Comparison of ENCODE assay signal across 7 mouse cellular contexts in the genomic region with DNA sequence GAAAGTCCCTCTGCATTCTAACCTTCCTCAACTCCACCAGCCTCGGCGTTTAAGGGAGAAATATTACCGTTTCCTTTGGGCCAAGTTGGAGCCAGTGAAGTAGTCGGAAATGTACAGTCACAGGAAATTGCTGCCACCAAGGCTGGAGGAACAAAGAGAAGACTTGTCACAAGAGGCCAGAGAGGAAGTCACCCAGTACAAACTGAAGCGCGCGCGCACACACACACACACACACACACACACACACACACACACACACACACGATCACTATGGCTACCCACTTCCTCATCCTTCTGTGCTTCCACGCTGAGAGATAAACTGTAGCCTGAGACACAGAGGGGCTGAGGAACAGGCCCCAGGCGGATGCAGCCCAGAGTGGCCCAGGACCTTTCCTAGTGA. TPM values are rescaled to one million over a fixed set of nuclear protein-coding genes. Genes with fewer than 3 reads are reported as not detected.
DNase-seq lines count a peak whose midpoint lies in the region; ATAC-seq lines count a peak whose summit lies in the region.

No protein-coding gene starts in this region.

- no peak for ATAC-seq in embryonic facial prominence, embryonic 13.5 days (ENCODE audit: insufficient number of reproducible peaks, insufficient read depth, low FRiP score, low TSS enrichment, low read depth)
- ATAC-seq in kidney, embryonic 16.5 days (ENCODE audit: low FRiP score, low TSS enrichment) = peak; percentile 77; the same call in 1 of the 2 replicates
- no peak for ATAC-seq in forebrain, embryonic 16.5 days

- H3K27me3 ChIP-seq in embryonic facial prominence, embryonic 13.5 days = no peaks in the 10 kb centered on the region
- no peaks in the 10 kb centered on the region for H3K27me3 ChIP-seq in kidney, embryonic 16.5 days (ENCODE audit: insufficient read depth, low read length)
- no peaks in the 10 kb centered on the region for H3K27me3 ChIP-seq in forebrain, embryonic 16.5 days (replicated peaks; ENCODE audit: control insufficient read depth, insufficient read depth, low read length)

- no peaks in the 10 kb centered on the region for H3K36me3 ChIP-seq in embryonic facial prominence, embryonic 13.5 days
- H3K36me3 ChIP-seq in kidney, embryonic 16.5 days (ENCODE audit: insufficient read depth, low read length) = no peaks in the 10 kb centered on the region
- no peaks in the 10 kb centered on the region for H3K36me3 ChIP-seq in macrophage (ENCODE audit: inconsistent target)
- no peaks in the 10 kb centered on the region for H3K36me3 ChIP-seq in forebrain, embryonic 16.5 days (ENCODE audit: control insufficient read depth, insufficient read depth)

- 0 out of 2 replicates have a peak overlapping the region, but pooled peaks have one; percentile 29 for H3K27ac ChIP-seq in embryonic facial prominence, embryonic 13.5 days
- H3K27ac ChIP-seq in kidney, embryonic 16.5 days (ENCODE audit: low read length) = peak overlapping the region; percentile 65
- peak overlapping the region; percentile 94 for H3K27ac ChIP-seq in macrophage
- H3K27ac ChIP-seq in forebrain, embryonic 16.5 days (ENCODE audit: low read length) = no peak overlapping the region

- no peaks in the 10 kb centered on the region for H3K79me2 ChIP-seq in macrophage (ENCODE audit: inconsistent target)

- no peak overlapping the region for H3K9ac ChIP-seq in embryonic facial prominence, embryonic 13.5 days
- no peak overlapping the region for H3K9ac ChIP-seq in kidney, embryonic 16.5 days (replicated peaks; ENCODE audit: low read length)
- no peak overlapping the region for H3K9ac ChIP-seq in forebrain, embryonic 16.5 days (replicated peaks; ENCODE audit: low read depth, low read length)

- DNase-seq in 3134 (ENCODE audit: extremely low read depth, insufficient read length, low spot score) = peak; percentile 17
- peak; percentile 80 to 82 for DNase-seq in B cell, adult 2 months
- DNase-seq in thymus, postnatal 14 days = peak; percentile 81

- H3K4me2 ChIP-seq in embryonic facial prominence, embryonic 13.5 days = no peak overlapping the region
- H3K4me2 ChIP-seq in kidney, embryonic 16.5 days (replicated peaks; ENCODE audit: low read depth, low read length) = no peak overlapping the region
- no peak overlapping the region for H3K4me2 ChIP-seq in forebrain, embryonic 16.5 days (ENCODE audit: low read length)

- no peaks in the 10 kb centered on the region for H3K4me1 ChIP-seq in embryonic facial prominence, embryonic 13.5 days
- no peaks in the 10 kb centered on the region for H3K4me1 ChIP-seq in kidney, embryonic 16.5 days (ENCODE audit: insufficient read depth, low read length)
- no peaks in the 10 kb centered on the region for H3K4me1 ChIP-seq in forebrain, embryonic 16.5 days (replicated peaks; ENCODE audit: control insufficient read depth, insufficient read depth, low read length)

- 33% methylated on average over 11 of the region's 11 CpGs for WGBS in embryonic facial prominence, embryonic 13.5 days
- WGBS in kidney, embryonic 16.5 days = 41% methylated on average over 11 of the region's 11 CpGs
- 0% methylated on average over 10 of the region's 11 CpGs for WGBS in macrophage (ENCODE audit: missing documents)
- WGBS in forebrain, embryonic 16.5 days = 65% methylated on average over 9 of the region's 11 CpGs

- no peak overlapping the region for H3K4me3 ChIP-seq in embryonic facial prominence, embryonic 13.5 days
- H3K4me3 ChIP-seq in kidney, embryonic 16.5 days (ENCODE audit: low read length) = no peak overlapping the region
- peak overlapping the region; percentile 13 for H3K4me3 ChIP-seq in macrophage (ENCODE audit: inconsistent target)
- H3K4me3 ChIP-seq in forebrain, embryonic 16.5 days (replicated peaks; ENCODE audit: low read length) = no peak overlapping the region

- no peaks in the 10 kb centered on the region for H3K9me3 ChIP-seq in embryonic facial prominence, embryonic 13.5 days
- H3K9me3 ChIP-seq in kidney, embryonic 16.5 days (ENCODE audit: low read length) = no peaks in the 10 kb centered on the region
- H3K9me3 ChIP-seq in forebrain, embryonic 16.5 days (ENCODE audit: control insufficient read depth, low read length) = no peaks in the 10 kb centered on the region

RNA-seq across cellular contexts. Expression of gene Tyrobp, which starts 19.2 kb away (rescaled TPM):
- polyA plus RNA-seq in embryonic facial prominence, embryonic 13.5 days (2015; fragmentation: Nextera tagmentation; extraction: Ambion mirVana) = 38.9 and 40.9 TPM in 2 replicates
- 29.3 and 31.4 TPM in 2 replicates for polyA plus RNA-seq in kidney, embryonic 16.5 days (2015; fragmentation: Nextera tagmentation; extraction: Ambion mirVana)
- total RNA-seq in macrophage (2018; cell fraction: chromatin; rRNA removed) = 100 to 1,000 TPM in 7 of 26 experiments, 10 to 100 TPM in 19; 39.6 to 123 (median 77.3) TPM
- total RNA-seq in macrophage (2018; cell fraction: cytosol; rRNA removed) = 1,000 to 10,000 TPM; 1,796 to 3,589 (median 2,552) TPM
- total RNA-seq in macrophage (2018; cell fraction: nucleus; rRNA removed) = 100 to 1,000 TPM; 185 to 760 (median 490) TPM
- polyA plus RNA-seq in macrophage (2018) = 2,505 to 4,301 TPM (median 3,819 TPM) in 3 replicates
- 14.0 and 19.1 TPM in 2 replicates for polyA plus RNA-seq in forebrain, embryonic 16.5 days (2015; fragmentation: Nextera tagmentation; extraction: Ambion mirVana)

RNA-seq across cellular contexts. Expression of gene Hcst, which starts 25.3 kb away (rescaled TPM):
- 0.72 and 0.91 TPM in 2 replicates for polyA plus RNA-seq in embryonic facial prominence, embryonic 13.5 days (2015; fragmentation: Nextera tagmentation; extraction: Ambion mirVana)
- polyA plus RNA-seq in kidney, embryonic 16.5 days (2015; fragmentation: Nextera tagmentation; extraction: Ambion mirVana) = 0.63 and 0.84 TPM in 2 replicates
- total RNA-seq in macrophage (2018; cell fraction: chromatin; rRNA removed) = 10 to 100 TPM in 1 of 26 experiments, 1 to 10 TPM in 16, not detected in 9; 3.3 to 12.1 (median 6.0) TPM
- 10 to 100 TPM; 15.7 to 50.0 (median 32.0) TPM for total RNA-seq in macrophage (2018; cell fraction: cytosol; rRNA removed)
- 10 to 100 TPM in 7 of 26 experiments, 1 to 10 TPM in 18, not detected in 1; 3.4 to 13.6 (median 7.9) TPM for total RNA-seq in macrophage (2018; cell fraction: nucleus; rRNA removed)
- polyA plus RNA-seq in macrophage (2018) = 9.3 to 40.5 TPM (median 34.0 TPM) in 3 replicates
- polyA plus RNA-seq in forebrain, embryonic 16.5 days (2015; fragmentation: Nextera tagmentation; extraction: Ambion mirVana) = not detected in 2 replicates

RNA-seq across cellular contexts. Expression of gene Nfkbid, which starts 27.2 kb away (rescaled TPM):
- polyA plus RNA-seq in embryonic facial prominence, embryonic 13.5 days (2015; fragmentation: Nextera tagmentation; extraction: Ambion mirVana) = 1.8 and 2.5 TPM in 2 replicates
- 1.6 and 2.0 TPM in 2 replicates for polyA plus RNA-seq in kidney, embryonic 16.5 days (2015; fragmentation: Nextera tagmentation; extraction: Ambion mirVana)
- 100 to 1,000 TPM in 17 of 26 experiments, 10 to 100 TPM in 9; 35.5 to 687 (median 168) TPM for total RNA-seq in macrophage (2018; cell fraction: chromatin; rRNA removed)
- 100 to 1,000 TPM in 6 of 26 experiments, 10 to 100 TPM in 14, 1 to 10 TPM in 6; 3.4 to 171 (median 30.6) TPM for total RNA-seq in macrophage (2018; cell fraction: cytosol; rRNA removed)
- total RNA-seq in macrophage (2018; cell fraction: nucleus; rRNA removed) = 100 to 1,000 TPM in 19 of 26 experiments, 10 to 100 TPM in 7; 30.9 to 748 (median 180) TPM
- 3.2 to 8.3 TPM (median 6.3 TPM) in 3 replicates for polyA plus RNA-seq in macrophage (2018)
- polyA plus RNA-seq in forebrain, embryonic 16.5 days (2015; fragmentation: Nextera tagmentation; extraction: Ambion mirVana) = 2.3 and 3.4 TPM in 2 replicates

RNA-seq across cellular contexts. Expression of gene Lrfn3, which starts 31.8 kb away (rescaled TPM):
- polyA plus RNA-seq in embryonic facial prominence, embryonic 13.5 days (2015; fragmentation: Nextera tagmentation; extraction: Ambion mirVana) = 5.8 and 7.5 TPM in 2 replicates
- polyA plus RNA-seq in kidney, embryonic 16.5 days (2015; fragmentation: Nextera tagmentation; extraction: Ambion mirVana) = 6.8 and 8.3 TPM in 2 replicates
- under 1 TPM in 1 of 26 experiments, not detected in 25; 0.85 TPM for total RNA-seq in macrophage (2018; cell fraction: chromatin; rRNA removed)
- total RNA-seq in macrophage (2018; cell fraction: cytosol; rRNA removed) = under 1 TPM in 7 of 26 experiments, not detected in 19; 0.05 to 0.10 (median 0.06) TPM
- under 1 TPM in 1 of 26 experiments, not detected in 25; 0.48 TPM for total RNA-seq in macrophage (2018; cell fraction: nucleus; rRNA removed)
- polyA plus RNA-seq in macrophage (2018) = 0.07 TPM in 1 of 3 replicates, not detected in the others
- polyA plus RNA-seq in forebrain, embryonic 16.5 days (2015; fragmentation: Nextera tagmentation; extraction: Ambion mirVana) = 10.4 and 13.4 TPM in 2 replicates

RNA-seq across cellular contexts. Expression of gene Aplp1, which starts 51.0 kb away (rescaled TPM):
- 53.4 and 54.1 TPM in 2 replicates for polyA plus RNA-seq in embryonic facial prominence, embryonic 13.5 days (2015; fragmentation: Nextera tagmentation; extraction: Ambion mirVana)
- polyA plus RNA-seq in kidney, embryonic 16.5 days (2015; fragmentation: Nextera tagmentation; extraction: Ambion mirVana) = 27.9 and 31.5 TPM in 2 replicates
- total RNA-seq in macrophage (2018; cell fraction: chromatin; rRNA removed) = 1 to 10 TPM in 1 of 26 experiments, under 1 TPM in 4, not detected in 21; 0.37 to 3.7 (median 0.51) TPM
- total RNA-seq in macrophage (2018; cell fraction: cytosol; rRNA removed) = 1 to 10 TPM in 1 of 26 experiments, under 1 TPM in 25; 0.24 to 1.0 (median 0.57) TPM
- 1 to 10 TPM in 8 of 26 experiments, under 1 TPM in 16, not detected in 2; 0.42 to 1.8 (median 0.87) TPM for total RNA-seq in macrophage (2018; cell fraction: nucleus; rRNA removed)
- polyA plus RNA-seq in macrophage (2018) = 0.67 to 1.3 TPM (median 0.75 TPM) in 3 replicates
- polyA plus RNA-seq in forebrain, embryonic 16.5 days (2015; fragmentation: Nextera tagmentation; extraction: Ambion mirVana) = 584 and 649 TPM in 2 replicates

Comparison
In these comparisons a context has a peak if more than half of its experiments do, and no peak if none do; other contexts are left out.
1. DNase-seq: peak in every context shown above with its lines; median percentile 81 in B cell, adult 2 months; 81 in thymus, postnatal 14 days; 17 in 3134.
2. RNA of gene Tyrobp, which starts 19.2 kb away (polyA plus RNA-seq): 2,505 to 4,301 TPM in macrophage; 38.9 to 40.9 TPM in embryonic facial prominence, embryonic 13.5 days, 29.3 to 31.4 TPM in kidney, embryonic 16.5 days and 14.0 to 19.1 TPM in forebrain, embryonic 16.5 days; every median in the first group is over 10 times any median in the second.